Mouse (Mus musculus): ENCODE measurements around the gene Gm26897. TPM values are rescaled to one million over a fixed set of nuclear protein-coding genes. Genes with fewer than 3 reads are reported as not detected.

Gene Gm26897
- not detected in 2 replicates for polyA plus RNA-seq (2015; fragmentation: Nextera tagmentation; extraction: Ambion mirVana)

GRCm38 (mm10) chr5:111733851-111734250 is at the start of gene Gm26897:
Gene Gm26897 (plus strand): TSS chr5:111733924.

Measured in spleen, postnatal 0 days (tissue).